Mouse (Mus musculus): ENCODE results near the gene Grik2.

Gene Grik2

DNA sequence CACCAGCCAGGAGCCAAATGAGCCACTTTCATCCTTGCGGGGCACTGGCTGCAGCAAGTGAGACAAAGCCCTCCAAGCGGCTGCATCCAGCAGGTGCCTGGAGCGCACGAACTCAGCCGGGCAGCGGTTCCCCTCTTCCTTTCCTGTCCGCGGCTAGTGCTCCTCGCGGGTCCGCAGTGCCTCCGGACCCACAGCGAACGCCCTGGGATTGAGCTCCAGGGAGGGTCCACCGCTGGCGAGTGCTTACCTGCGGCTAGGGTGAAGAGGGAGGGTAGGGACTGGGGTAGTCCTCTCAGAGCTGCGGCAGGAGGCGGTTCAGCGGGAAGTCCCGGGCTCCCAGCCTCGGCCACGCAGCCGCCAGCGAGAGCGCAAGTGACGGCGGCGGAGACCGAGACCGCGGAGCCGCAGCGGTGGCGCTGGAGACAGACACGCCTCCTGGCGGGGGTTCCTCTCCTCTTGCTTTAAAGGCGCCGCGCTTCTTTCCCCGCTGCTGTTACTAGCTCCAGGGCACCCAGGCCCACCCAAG is at the start of gene Grik2:
Grik2 (minus strand) TSS at position 386 of the 526 bp plus-strand sequence.
- peak; percentile 84 for DNase-seq

- no peak for DNase-seq
Observed at GRCm38 (mm10) chr10:49834392-49834791, 45.8 kb upstream of the Grik2 start.

DNA sequence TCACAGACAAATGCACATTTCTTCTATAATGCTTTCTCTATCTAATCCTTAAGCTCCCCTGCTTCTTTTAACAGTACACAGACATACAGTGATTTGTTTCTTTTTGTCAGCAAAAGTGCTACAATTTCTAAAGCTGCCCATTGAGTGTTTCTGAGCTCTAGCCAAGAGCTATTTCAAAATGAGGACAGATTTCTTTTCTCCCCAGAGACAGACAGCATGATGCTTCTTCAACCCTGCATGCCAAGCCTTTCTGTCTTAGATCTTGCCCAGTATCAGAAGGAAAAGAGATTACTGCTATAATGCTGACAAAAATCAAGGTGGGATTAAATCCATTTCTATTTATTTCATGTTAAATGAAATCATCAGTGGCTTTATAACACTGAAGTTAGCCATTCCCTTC is 18.7 kb upstream of the Grik2 start:
- no peak for DNase-seq

DNA sequence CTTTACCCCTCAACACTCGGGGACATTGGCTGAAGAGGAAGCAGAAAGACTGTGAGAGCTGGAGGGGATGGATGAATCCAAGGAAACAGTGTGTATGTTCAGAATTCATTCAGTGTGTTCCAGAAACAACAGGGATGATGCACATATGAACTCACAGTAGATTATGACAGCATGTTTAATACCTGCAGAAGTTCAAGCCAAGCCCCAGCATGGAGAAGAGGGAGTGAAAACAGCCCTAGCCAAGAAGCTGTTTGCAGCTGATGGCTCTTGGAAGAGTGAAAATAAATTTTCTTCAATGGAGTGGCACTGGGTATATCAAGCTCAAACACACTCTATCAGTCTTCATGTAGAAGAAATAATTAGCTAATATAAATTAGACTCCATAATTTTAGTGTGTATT is 12.4 kb upstream of the Grik2 start:
- no peak for DNase-seq

DNA sequence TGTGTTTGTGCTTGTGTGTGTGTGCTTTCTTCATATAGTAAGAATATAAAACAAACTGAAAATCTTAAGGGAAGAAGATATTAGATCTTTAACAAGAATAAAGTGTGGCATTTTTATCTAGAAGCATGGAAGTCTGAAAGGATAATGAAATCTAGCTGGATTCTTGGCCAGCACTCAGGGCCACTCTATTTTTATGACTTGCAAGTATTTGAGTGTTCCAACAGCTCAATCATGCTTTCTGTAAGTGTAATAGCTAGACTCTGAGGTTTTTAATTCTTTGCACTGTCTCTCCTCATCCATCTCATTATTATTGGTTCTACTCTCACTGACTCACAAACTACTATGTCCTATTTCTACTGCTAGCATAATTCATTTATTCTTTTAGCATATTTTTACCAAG is 5.6 kb upstream of the Grik2 start:
- no peak for DNase-seq

DNA sequence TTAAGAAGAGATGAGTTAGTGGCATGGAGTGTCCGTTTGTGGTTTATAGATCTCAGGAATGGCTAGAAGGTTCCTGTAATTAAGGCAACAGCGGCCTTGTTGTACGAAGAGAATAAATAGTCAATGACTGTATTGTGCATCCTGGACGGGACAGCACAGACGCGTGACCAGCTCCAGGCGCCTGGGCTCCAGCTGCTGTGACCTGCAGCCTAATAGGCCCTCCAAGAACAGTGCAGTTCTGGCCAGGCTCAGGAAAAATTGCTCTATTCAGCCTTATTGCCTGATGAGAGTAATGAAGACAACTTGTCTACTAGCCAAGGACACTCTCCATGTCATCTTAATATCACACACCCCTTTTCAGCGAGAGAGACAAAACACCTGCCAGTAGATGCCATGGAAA is 1.8 kb upstream of the Grik2 start:
- peak; percentile 59 for DNase-seq

DNA sequence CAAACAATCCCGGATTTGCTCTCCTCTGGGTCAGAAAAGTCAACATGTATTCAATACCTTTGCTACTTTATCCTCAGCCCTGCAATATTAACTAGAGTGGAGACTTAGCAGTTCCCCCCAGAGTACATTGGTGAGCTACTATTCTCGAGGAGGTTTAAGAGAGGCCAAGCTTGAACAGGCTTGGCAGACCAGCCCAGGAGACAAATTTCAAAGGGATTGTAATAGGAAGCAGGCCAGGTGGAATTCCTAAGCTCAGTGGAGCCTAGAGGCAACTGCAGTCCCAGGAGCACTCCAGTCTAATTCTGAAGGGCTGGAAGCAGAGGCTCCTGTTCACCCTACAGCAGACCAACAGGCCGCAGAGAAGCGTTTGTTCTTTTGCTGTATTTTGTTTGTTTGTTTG is 1.1 kb upstream of the Grik2 start:
- no peak for DNase-seq

- DNase-seq = no peak
Observed at GRCm38 (mm10) chr10:49788914-49789313, 348 bp upstream of the Grik2 start.

- DNase-seq = no peak
Observed at GRCm38 (mm10) chr10:49786630-49787029, 1.9 kb downstream of the Grik2 start.

DNA sequence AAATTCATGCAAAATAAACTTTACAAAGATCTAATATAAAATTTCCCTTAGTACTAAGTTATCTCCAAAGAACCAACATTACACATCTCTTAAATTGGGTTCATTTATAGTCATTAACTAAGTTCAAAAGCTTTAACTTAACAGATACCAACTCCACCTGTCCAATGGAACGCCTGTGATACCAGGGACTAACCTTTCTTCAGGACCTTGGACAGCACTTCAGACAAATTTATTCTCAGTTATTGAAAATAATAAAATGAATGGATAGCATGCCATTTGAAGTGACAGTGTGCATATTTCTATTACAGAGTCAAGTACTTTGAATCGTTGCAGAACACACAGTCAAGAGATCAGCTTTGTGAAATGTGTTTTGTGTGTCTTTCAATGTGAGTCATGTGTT is 3.1 kb downstream of the Grik2 start:
- no peak for DNase-seq

DNA sequence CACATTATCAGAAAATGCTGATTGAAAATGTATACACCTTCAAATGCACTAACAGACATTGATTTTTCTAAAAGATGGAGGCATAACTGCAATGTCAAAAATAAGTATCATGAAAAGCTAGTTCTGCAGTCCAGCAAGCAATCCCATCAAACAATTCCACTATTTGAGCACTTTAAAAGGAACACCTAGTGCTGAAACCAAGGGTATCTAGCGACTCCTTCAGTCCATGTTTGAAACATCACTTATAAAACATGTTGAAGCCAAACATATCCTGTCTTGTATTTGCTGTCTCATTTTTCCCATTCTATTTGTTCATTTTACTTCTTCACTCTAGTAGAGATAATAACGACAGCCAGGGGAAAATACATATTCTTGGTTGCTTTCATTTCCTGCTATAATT is 3.7 kb downstream of the Grik2 start:
- DNase-seq = peak; percentile 39

DNA sequence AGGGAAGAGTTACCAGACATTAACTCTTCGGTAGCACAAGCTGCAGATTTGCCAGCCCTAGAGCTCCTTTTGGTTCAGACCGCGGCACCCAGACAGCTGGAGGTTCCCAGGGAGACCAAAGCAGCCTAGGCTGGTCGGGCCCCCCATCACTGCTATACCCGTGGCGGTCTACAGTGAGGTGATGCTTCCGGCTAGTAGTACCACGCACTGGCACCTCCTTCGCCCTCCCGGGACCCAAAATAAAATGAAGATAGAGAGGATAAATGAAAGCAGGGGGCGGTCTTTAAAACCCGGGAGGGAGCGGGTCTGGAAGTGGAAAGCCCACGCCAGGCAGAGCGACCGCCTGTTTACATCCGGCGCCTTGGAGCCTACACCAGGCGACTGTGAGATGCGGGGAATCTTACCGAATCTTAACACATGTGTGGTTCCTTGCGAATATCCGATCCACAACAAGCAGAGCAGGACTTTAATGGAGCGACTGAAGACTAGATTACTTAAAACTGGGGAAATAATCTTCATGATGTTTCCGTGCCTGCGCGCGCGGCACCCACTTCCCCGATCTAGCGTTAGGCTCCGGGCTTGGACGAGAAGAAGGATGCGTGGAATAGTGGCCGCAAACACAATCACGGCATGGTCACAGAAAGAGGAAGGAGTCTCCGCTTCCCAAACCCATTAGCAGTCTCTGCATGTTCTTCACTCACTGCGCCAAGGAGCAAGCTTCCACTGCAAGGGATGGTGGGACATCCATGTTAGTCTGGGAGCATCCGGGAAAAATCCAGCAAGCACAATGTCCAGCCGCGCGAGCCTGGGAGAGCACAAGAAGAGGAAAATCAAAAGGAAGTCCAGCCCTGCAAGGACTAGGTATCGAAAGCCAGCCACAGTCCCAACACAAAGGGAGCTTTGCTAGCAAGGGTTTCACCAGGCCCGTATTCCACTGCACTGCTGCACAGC is 5.5 kb downstream of the Grik2 start:
- DNase-seq = peak; percentile 37

DNA sequence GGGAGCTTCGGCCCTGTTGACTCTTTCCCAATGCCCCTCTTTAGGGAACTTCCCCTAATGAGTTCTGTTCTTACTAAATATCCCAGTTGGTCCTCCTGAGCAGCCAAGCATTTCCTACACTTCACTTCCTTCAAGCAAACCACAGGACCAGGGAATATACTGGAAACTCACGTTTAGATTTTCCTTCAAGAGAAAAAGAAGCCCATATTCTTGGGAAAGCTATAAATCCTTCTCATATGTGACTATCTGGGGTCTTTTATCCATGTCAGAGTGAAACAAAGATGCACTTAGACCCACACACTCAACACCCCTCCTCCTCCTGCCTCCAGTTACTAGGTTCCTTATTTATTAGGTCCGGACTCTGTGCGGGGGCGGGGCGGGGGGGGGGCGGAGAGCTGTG is 6.5 kb downstream of the Grik2 start:
- no peak for DNase-seq

DNA sequence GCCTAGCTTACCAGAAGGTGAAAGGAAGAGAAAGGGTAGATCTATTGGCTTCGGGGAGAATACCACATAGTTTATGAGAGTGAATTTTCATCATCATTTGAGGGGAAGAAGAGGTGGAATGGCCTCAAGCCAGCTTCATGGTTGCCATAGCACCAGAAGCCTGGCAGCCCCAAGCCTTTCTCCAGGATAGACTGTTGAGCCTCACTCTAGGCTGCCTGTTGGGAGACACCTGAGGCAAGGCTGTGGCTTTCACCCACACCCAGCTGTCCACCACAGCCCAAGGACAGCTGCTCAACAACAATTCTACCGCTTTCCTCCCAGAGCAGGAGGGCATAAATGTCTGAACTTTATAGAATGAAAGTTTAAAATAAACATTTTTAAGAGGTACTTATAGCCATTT is 8.1 kb downstream of the Grik2 start:
- peak; percentile 59 for DNase-seq

GRCm38 (mm10) chr10:49768897-49769296 is 19.7 kb downstream of the Grik2 start:
- DNase-seq = no peak

GRCm38 (mm10) chr10:49767556-49767955 is 21.0 kb downstream of the Grik2 start:
- DNase-seq = no peak

- DNase-seq = no peak
Observed at GRCm38 (mm10) chr10:49762607-49763006, 26.0 kb downstream of the Grik2 start.

- DNase-seq = no peak
Observed at GRCm38 (mm10) chr10:49751769-49752168, 36.8 kb downstream of the Grik2 start.

GRCm38 (mm10) chr10:49731841-49732240 is 56.7 kb downstream of the Grik2 start:
- no peak for DNase-seq

DNA sequence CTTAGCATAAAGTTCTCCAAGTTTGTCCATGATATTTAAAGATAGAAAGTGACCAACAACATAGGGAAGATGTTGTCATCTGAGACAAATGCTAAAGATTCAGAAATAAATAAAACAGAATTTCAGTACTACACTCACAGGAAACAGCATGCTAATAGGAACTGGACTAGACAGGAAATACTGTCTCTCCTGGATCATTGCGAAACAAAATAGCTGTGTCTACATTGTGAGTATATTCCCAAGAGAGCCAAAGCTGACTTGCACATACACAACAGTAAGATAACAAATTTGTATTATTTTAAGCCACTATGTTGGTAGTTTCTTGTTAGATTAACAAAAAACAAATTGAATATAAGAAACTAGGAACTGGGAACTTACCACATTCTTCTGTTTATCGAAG is 64.9 kb downstream of the Grik2 start:
- DNase-seq = no peak

- DNase-seq = no peak
Observed at GRCm38 (mm10) chr10:49716856-49717255, 71.7 kb downstream of the Grik2 start.

GRCm38 (mm10) chr10:49709748-49710147 is 78.8 kb downstream of the Grik2 start:
- no peak for DNase-seq

DNA sequence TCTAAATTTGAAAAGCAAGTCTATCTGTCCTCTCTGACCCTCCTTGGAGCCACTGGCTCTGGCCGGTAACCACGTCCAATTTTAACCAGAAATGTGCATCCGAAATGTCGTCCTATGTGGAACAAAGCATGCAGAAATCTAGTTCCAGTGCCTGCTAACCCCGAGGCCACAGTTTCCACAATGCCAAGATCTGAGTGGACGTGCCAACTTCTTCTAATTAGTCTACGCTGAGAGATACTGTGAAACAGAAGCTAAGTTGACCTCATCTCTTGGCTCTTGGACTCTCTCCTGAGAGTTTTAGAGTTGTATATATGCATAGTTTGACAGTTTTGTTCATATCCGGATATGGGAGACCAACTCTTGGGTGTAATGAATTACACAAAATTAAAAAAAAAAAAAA is 84.1 kb downstream of the Grik2 start:
- no peak for DNase-seq

DNA sequence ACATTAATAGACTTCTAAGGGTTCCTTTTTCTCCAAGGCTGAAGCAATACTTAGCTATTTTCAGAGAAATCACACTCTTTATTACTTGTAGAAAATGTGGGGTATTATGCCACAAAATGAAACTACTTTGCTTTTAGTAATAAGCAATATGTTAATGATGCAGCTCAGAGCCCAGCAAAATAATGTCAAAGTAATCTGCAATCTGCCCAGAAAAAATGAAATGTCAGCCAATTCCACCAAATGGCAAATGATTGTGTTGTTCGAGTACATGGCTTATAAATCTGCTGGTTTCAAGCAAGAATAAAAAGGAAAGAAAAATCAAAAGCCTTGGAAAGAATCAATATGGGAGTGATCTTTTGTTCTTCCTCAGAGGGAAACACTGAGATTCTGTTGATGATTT is 136.2 kb downstream of the Grik2 start:
- peak; percentile 65 for DNase-seq

DNA sequence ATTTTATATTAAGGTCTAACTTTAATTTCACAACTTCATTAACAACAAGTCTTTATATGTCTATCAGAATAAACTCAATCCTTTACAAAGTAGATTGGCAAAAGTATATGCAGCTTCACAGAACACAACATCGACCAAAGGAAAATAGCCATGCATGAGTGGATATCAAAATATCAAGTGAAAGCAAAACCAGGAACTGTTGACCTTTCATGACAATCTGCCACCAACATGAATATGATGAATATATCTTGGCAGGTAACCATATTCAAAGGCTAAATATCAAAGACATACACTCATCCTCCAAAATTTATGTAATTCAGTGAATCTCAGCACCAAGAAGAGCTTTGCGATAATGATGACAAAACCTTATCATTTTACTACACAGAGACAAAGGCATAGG is 141.4 kb downstream of the Grik2 start:
- no peak for DNase-seq
